Mouse (Mus musculus) left cerebral cortex, postnatal 25 days (tissue): ENCODE data around the gene Slc37a4. TPM values are rescaled to one million over a fixed set of nuclear protein-coding genes. Genes with fewer than 3 reads are reported as not detected.
"Not testable (repeated sequence)": the region's sequence is repeated elsewhere in the genome, so short reads cannot be mapped to it uniquely, and the experiment has no call there.

Experiments
- DNase-seq, 2 experiments: peaks; one replicate each; pipeline ENCODE4 v3.0.0; 2022; ENCODE audit warnings: low spot score in 2 of 2, mixed read lengths in 1 of 2
- intact Hi-C: fragments of 180-260 bp; cut with DNase I; formaldehyde crosslinking; loops from one replicate; pipeline ENCODE4 v1.15.1; 2025
- total RNA-seq, 2 experiments: library from RNA; stranded (reverse); gene quantifications; 2 replicates each; pipeline ENCODE4 v1.2.3; 2021

Gene Slc37a4
- 10 to 100 TPM; 27.3 to 29.1 TPM for total RNA-seq

- intact Hi-C loops: no loop called here
Observed at GRCm38 (mm10) chr9:44396684-44397411, at the start of gene Slc37a4. TSS of gene Slc37a4 (plus strand) at chr9:44396852.

GRCm38 (mm10) chr9:44347166-44347565, 49.5 kb upstream of the Slc37a4 start:
- no peak for DNase-seq
- intact Hi-C loops: no loop called here

More at GRCm38 (mm10) chr9:44396684-44397411, at the start of gene Slc37a4:
- peak; percentile 90 to 98 for DNase-seq

GRCm38 (mm10) chr9:44347621-44348020, 49.0 kb upstream of the Slc37a4 start:
- DNase-seq: no peak
- intact Hi-C loops: no loop called here

- intact Hi-C loops: no loop called here
Observed at GRCm38 (mm10) chr9:44348546-44348945, 48.1 kb upstream of the Slc37a4 start.

GRCm38 (mm10) chr9:44351396-44351795, 45.3 kb upstream of the Slc37a4 start:
- intact Hi-C loops: no loop called here
- DNase-seq: no peak

More at GRCm38 (mm10) chr9:44348546-44348945, 48.1 kb upstream of the Slc37a4 start:
- no peak for DNase-seq

- DNase-seq: no peak
- intact Hi-C loops: no loop called here
Observed at GRCm38 (mm10) chr9:44352337-44352736, 44.3 kb upstream of the Slc37a4 start.

- intact Hi-C loops: no loop called here
- DNase-seq: no peak
Observed at GRCm38 (mm10) chr9:44353142-44353541, 43.5 kb upstream of the Slc37a4 start.

GRCm38 (mm10) chr9:44357207-44357606, 39.4 kb upstream of the Slc37a4 start:
- intact Hi-C loops: no loop called here
- no peak for DNase-seq

- peak; percentile 91 to 96 for DNase-seq
- intact Hi-C loops: no loop called here
Observed at GRCm38 (mm10) chr9:44361190-44361917, 35.3 kb upstream of the Slc37a4 start, which contains the start of gene Vps11. TSS of gene Vps11 (minus strand) at chr9:44361670.

- intact Hi-C loops, DNase-seq: not testable (repeated sequence)
Observed at GRCm38 (mm10) chr9:44361931-44362330, 34.7 kb upstream of the Slc37a4 start.

GRCm38 (mm10) chr9:44364480-44364879, 32.2 kb upstream of the Slc37a4 start:
- DNase-seq: no peak
- intact Hi-C loops: no loop called here

- DNase-seq: no peak
- intact Hi-C loops: no loop called here
Observed at GRCm38 (mm10) chr9:44373386-44373785, 23.3 kb upstream of the Slc37a4 start.

GRCm38 (mm10) chr9:44376141-44376540, 20.5 kb upstream of the Slc37a4 start:
- intact Hi-C loops: no loop called here
- DNase-seq: no peak

GRCm38 (mm10) chr9:44377335-44377734, 19.3 kb upstream of the Slc37a4 start:
- DNase-seq, intact Hi-C loops: not testable (repeated sequence)

GRCm38 (mm10) chr9:44378153-44378730, 18.4 kb upstream of the Slc37a4 start:
- intact Hi-C loops: no loop called here

GRCm38 (mm10) chr9:44379054-44379834, 17.4 kb upstream of the Slc37a4 start, which contains the start of gene Hyou1:
TSS of gene Hyou1 (plus strand) at chr9:44379490.
- peak; percentile 99 for DNase-seq
- intact Hi-C loops: no loop called here

More at GRCm38 (mm10) chr9:44378153-44378730, 18.4 kb upstream of the Slc37a4 start:
- no peak for DNase-seq

GRCm38 (mm10) chr9:44379862-44380261, 16.8 kb upstream of the Slc37a4 start:
- intact Hi-C loops: no loop called here

GRCm38 (mm10) chr9:44384596-44384995, 12.1 kb upstream of the Slc37a4 start:
- intact Hi-C loops: no loop called here
- DNase-seq: no peak

More at GRCm38 (mm10) chr9:44379862-44380261, 16.8 kb upstream of the Slc37a4 start:
- no peak for DNase-seq

- no peak for DNase-seq
- intact Hi-C loops: no loop called here
Observed at GRCm38 (mm10) chr9:44387221-44387620, 9.4 kb upstream of the Slc37a4 start.
